Mouse (Mus musculus) liver, postnatal 0 days (tissue): Measurements from ENCODE around the gene Cdon. TPM values are rescaled to one million over a fixed set of nuclear protein-coding genes. Genes with fewer than 3 reads are reported as not detected.
A peak's percentile ranks its signal among the peaks of the same experiment; 100 is the strongest.

Experiments used
- ATAC-seq: fragments of 200-750 bp; cut with Nextera tagmentation; 2 replicates; pipeline ENCODE4 v1.8.0; 2017; ENCODE audit warnings: mild to moderate bottlenecking, moderate library complexity
- DNase-seq: peaks from one replicate; pipeline ENCODE4 v3.0.0-alpha.2; 2016
- H3K27ac ChIP-seq: fragments of 300-500 bp; sonication (generic); 2 replicates; pipeline ENCODE4 v1.5.1; 2014; ENCODE audit warnings: antibody characterized with exemption, moderate library complexity, mild to moderate bottlenecking, low read depth
- H3K27me3 ChIP-seq: fragments of 300-500 bp; sonication (generic); 2 replicates; pipeline ENCODE4 v1.6.1; 2014; ENCODE audit warnings: low read length, control low read depth, mixed read lengths; ENCODE audit not compliant: insufficient read depth
- H3K36me3 ChIP-seq: fragments of 300-500 bp; sonication (generic); replicated peaks from 2 replicates; pipeline ENCODE4 v1.6.1; 2014; ENCODE audit warnings: mild to moderate bottlenecking, control low read depth, low read length, moderate library complexity, mixed read lengths; ENCODE audit not compliant: insufficient read depth
- H3K4me1 ChIP-seq: fragments of 300-500 bp; sonication (generic); 2 replicates; pipeline ENCODE4 v1.6.1; 2014; ENCODE audit warnings: antibody characterized with exemption, mild to moderate bottlenecking, control low read depth; ENCODE audit not compliant: insufficient read depth
- H3K4me2 ChIP-seq: fragments of 300-500 bp; sonication (generic); 2 replicates; pipeline ENCODE4 v1.6.1; 2014; ENCODE audit warnings: low read depth, mild to moderate bottlenecking, low read length, moderate library complexity, mixed read lengths
- H3K4me3 ChIP-seq: fragments of 300-500 bp; sonication (generic); 2 replicates; pipeline ENCODE4 v1.5.1; 2014; ENCODE audit warnings: low read depth, low read length
- H3K9ac ChIP-seq: fragments of 300-500 bp; sonication (generic); replicated peaks from 2 replicates; pipeline ENCODE4 v1.6.1; 2014; ENCODE audit warnings: mild to moderate bottlenecking, moderate library complexity
- H3K9me3 ChIP-seq: fragments of 300-500 bp; sonication (generic); 2 replicates; pipeline ENCODE4 v1.6.1; 2016; ENCODE audit warnings: mild to moderate bottlenecking, control low read depth, low read length, mixed read lengths
- CTCF ChIP-seq: sonication (generic); IDR thresholded peaks from 2 replicates; pipeline ENCODE4 v1.5.1; 2016; ENCODE audit warnings: antibody characterized with exemption, low read depth
- EP300 ChIP-seq: IDR thresholded peaks from 2 replicates; pipeline ENCODE4 v1.6.1; 2016; ENCODE audit warnings: antibody characterized with exemption, low read depth, mild to moderate bottlenecking
- WGBS: fragments of 180-500 bp; shearing (Covaris S2); extraction: QIAGEN DNeasy Blood & Tissue Kit; methylation state at CpG from one replicate; pipeline ENCODE4 v1.1.7; 2014; ENCODE audit not compliant: insufficient replicate concordance; 5-methylcytosine and 5-hydroxymethylcytosine counted together
- polyA plus RNA-seq: library from polyadenylated mRNA; unstranded; fragments of >200 nt; fragmentation: Nextera tagmentation; extraction: Ambion mirVana; gene quantifications from 2 replicates; pipeline ENCODE4 v1.2.1, GENCODE M21; 2015

Gene Cdon
- polyA plus RNA-seq, 1 experiment from 2014 or later = 0.18 TPM

DNA sequence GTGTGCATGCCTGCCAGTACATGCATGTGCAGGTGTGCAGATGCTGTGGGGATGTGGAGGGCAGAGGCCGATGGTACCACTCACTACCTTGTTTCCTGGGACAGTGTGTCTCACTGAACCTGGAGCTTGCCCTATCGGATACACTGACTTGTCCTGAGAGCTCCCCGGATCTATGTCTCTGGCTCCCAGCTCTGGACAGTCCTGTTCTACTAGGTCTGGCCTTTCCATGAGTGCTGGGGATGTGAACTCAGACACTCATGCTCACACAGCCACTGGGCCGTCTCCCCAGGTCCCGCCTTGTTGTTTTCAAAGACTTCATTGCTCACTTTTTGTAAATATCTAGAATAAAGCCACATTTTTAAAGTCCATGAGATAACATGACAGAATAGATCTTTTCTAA is 120.1 kb downstream of the Cdon start:
- H3K36me3 ChIP-seq = no peaks in the 10 kb centered on the region
- no peak for ATAC-seq
- no peaks in the 10 kb centered on the region for H3K27me3 ChIP-seq
- H3K9me3 ChIP-seq = no peaks in the 10 kb centered on the region
- no peak overlapping the region for H3K9ac ChIP-seq
- TF ChIP-seq CTCF = no peak
- no peak overlapping the region for H3K27ac ChIP-seq
- no peak overlapping the region for H3K4me3 ChIP-seq
- DNase-seq = no peak
- H3K4me2 ChIP-seq = no peak overlapping the region
- 75% methylated on average over 5 of the region's 5 CpGs for WGBS
- H3K4me1 ChIP-seq = no peaks in the 10 kb centered on the region

DNA sequence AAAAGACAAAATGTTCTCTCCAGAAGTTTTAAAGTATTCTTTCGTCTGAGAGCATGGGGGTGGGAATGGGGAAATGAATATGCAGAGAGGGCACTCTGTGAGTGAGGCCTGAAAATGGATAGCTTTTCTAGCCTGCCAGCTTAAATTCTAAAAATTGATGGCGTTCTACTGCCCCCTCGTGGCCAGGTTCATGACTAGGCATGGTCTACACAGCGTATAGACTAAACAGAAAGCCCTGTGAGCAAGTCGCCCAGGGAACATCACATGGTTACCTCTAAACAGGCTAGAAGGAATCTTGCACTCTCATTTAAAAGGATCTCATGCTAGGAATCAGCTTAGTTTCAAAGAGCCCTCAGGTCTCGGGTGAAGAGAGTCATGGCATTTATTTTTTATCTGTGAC is 120.6 kb downstream of the Cdon start:
- TF ChIP-seq CTCF (peak; percentile 81), EP300 (no peak)
- H3K4me2 ChIP-seq = no peak overlapping the region
- H3K36me3 ChIP-seq = no peaks in the 10 kb centered on the region
- H3K9me3 ChIP-seq = no peaks in the 10 kb centered on the region
- no peak overlapping the region for H3K4me3 ChIP-seq
- ATAC-seq (peak; percentile 67), DNase-seq (peak; percentile 83)
- WGBS = 8% methylated on average over 6 of the region's 6 CpGs
- no peak overlapping the region for H3K27ac ChIP-seq
- no peak overlapping the region for H3K9ac ChIP-seq
- H3K27me3 ChIP-seq = no peaks in the 10 kb centered on the region
- H3K4me1 ChIP-seq = no peaks in the 10 kb centered on the region

DNA sequence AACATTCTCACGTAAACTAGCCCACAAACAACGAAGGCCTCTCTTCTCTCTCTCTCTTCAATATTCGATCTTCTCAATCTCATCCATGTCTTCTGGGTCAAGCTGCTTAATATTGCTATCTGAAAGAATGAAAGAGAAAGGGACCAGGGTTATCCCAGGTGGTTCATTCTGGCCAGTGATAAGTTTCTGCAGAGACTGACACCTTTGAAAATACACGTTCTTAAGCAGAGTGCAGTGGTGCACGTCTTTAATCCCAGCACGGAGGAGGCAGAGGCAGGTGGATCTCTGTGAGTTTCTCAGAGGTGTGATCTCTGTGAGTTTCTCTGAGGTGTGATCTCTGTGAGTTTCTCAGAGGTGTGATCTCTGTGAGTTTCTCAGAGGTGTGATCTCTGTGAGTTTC is 121.0 kb downstream of the Cdon start:
- Histone ChIP-seq H3K4me1 (peaks cover 2% of the 10 kb centered on the region; the same call in 1 of the 2 replicates), H3K27ac (no peak overlapping the region), H3K36me3 (no peaks in the 10 kb centered on the region), H3K9ac (no peak overlapping the region), H3K9me3 (no peaks in the 10 kb centered on the region), H3K4me2 (no peak overlapping the region), H3K27me3 (no peaks in the 10 kb centered on the region), H3K4me3 (no peak overlapping the region)
- WGBS = 60% methylated on average over 6 of the region's 6 CpGs
- DNase-seq (no peak), ATAC-seq (no peak)
- no peak for TF ChIP-seq CTCF
- TF ChIP-seq EP300 = no peak

DNA sequence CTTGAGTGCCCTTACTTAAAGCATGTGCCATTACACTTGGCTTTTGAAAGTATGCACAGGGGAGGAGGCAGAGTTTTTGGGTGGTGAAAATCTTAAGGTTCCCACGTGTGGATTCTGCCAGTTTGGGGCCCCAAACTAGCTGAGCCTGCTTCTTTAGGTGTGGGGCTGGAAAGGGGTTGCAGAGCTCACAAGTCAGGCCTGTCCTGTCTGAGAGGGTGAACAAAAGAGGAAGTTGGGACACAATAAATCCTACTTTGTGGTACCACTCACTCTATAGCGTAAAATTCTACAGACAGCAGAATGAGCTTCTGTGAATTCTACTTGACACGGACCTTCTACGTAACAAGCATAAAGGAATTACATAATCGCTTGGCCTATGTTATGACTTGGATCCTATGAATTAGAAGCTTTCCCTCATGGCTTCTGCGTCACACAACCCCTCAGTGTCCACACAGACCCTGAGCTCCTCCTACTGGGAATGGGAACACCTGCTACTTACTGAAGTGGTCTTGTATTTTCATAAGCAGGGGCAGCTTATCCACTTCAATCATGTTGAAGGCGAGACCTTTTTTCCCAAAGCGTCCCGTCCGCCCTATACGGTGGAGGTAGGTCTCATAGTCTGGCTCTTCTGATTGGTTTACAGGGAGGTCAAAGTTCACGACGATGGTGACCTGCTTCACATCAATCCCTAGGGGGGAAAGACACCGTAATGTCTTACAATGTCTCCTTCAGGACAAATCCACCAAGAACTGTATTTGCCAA is 122.4 kb downstream of the Cdon start:
- DNase-seq (no peak), ATAC-seq (no peak)
- H3K27me3 ChIP-seq = no peaks in the 10 kb centered on the region
- H3K36me3 ChIP-seq = no peaks in the 10 kb centered on the region
- H3K4me3 ChIP-seq = no peak overlapping the region
- WGBS = 71% methylated on average over 14 of the region's 14 CpGs
- H3K9me3 ChIP-seq = no peaks in the 10 kb centered on the region
- H3K4me1 ChIP-seq = peaks cover 3% of the 10 kb centered on the region; the same call in 1 of the 2 replicates
- no peak overlapping the region for H3K27ac ChIP-seq
- H3K4me2 ChIP-seq = no peak overlapping the region
- no peak overlapping the region for H3K9ac ChIP-seq
- no peak for TF ChIP-seq CTCF
- no peak for TF ChIP-seq EP300

GRCm38 (mm10) chr9:35544666-35545065 is 123.7 kb downstream of the Cdon start:
- DNase-seq (no peak), ATAC-seq (no peak)
- no peak overlapping the region for H3K9ac ChIP-seq
- WGBS = 69% methylated on average over 2 of the region's 2 CpGs
- no peak overlapping the region for H3K27ac ChIP-seq
- peaks cover 3% of the 10 kb centered on the region; the same call in 1 of the 2 replicates for H3K4me1 ChIP-seq
- H3K9me3 ChIP-seq = no peaks in the 10 kb centered on the region
- no peak overlapping the region for H3K4me3 ChIP-seq
- no peaks in the 10 kb centered on the region for H3K36me3 ChIP-seq
- TF ChIP-seq CTCF (no peak), EP300 (no peak)
- no peak overlapping the region for H3K4me2 ChIP-seq
- no peaks in the 10 kb centered on the region for H3K27me3 ChIP-seq

DNA sequence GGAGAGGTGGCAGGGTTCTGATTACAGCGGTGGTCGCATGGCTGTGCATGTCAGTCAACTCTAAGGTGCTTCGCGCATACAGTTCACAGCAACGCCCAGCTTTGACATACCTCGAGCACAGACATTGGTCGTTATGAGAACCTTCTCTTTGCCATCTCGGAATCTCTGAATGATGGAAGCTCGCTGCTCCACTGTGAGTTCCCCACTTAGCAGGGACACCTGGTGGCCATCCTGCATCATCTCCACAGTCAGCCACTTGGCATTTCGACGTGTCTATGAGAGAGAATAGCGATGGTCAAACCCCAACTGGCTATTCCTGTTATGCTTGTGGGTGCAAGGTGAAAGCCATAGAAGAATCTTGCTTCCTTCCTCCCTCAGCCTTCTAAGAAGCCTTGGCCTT is 124.8 kb downstream of the Cdon start:
- no peak for ATAC-seq
- peaks cover 3% of the 10 kb centered on the region; the same call in 1 of the 2 replicates for H3K4me1 ChIP-seq
- WGBS = 68% methylated on average over 12 of the region's 12 CpGs
- no peak overlapping the region for H3K9ac ChIP-seq
- no peaks in the 10 kb centered on the region for H3K36me3 ChIP-seq
- no peak overlapping the region for H3K4me3 ChIP-seq
- H3K27ac ChIP-seq = no peak overlapping the region
- H3K9me3 ChIP-seq = no peaks in the 10 kb centered on the region
- no peak for DNase-seq
- no peaks in the 10 kb centered on the region for H3K27me3 ChIP-seq
- no peak overlapping the region for H3K4me2 ChIP-seq
- TF ChIP-seq EP300 = no peak
- peak; percentile 17; the same call in 1 of the 2 replicates for TF ChIP-seq CTCF
